Mouse (Mus musculus) midbrain, embryonic 13.5 days (tissue): Measurements from ENCODE around the gene Gm45717. TPM values are rescaled to one million over a fixed set of nuclear protein-coding genes. Genes with fewer than 3 reads are reported as not detected.

ENCODE experiments used
- ATAC-seq: fragments of 200-750 bp; cut with Nextera tagmentation; 2 replicates; pipeline ENCODE4 v1.8.0; 2017; ENCODE audit warnings: mild to moderate bottlenecking, moderate TSS enrichment, moderate library complexity
- H3K27ac ChIP-seq: fragments of 300-500 bp; sonication (generic); 2 replicates; pipeline ENCODE4 v1.5.1; 2015; ENCODE audit warnings: inconsistent platforms, mild to moderate bottlenecking, moderate library complexity
- H3K27me3 ChIP-seq: fragments of 300-500 bp; sonication (generic); 2 replicates; pipeline ENCODE4 v1.6.1; 2015; ENCODE audit warnings: mild to moderate bottlenecking, inconsistent platforms
- H3K36me3 ChIP-seq: fragments of 300-500 bp; sonication (generic); 2 replicates; pipeline ENCODE4 v1.6.1; 2015; ENCODE audit warnings: mild to moderate bottlenecking, inconsistent platforms
- H3K4me1 ChIP-seq: fragments of 300-500 bp; sonication (generic); replicated peaks from 2 replicates; pipeline ENCODE4 v1.6.1; 2015; ENCODE audit warnings: inconsistent platforms
- H3K4me2 ChIP-seq: fragments of 300-500 bp; sonication (generic); replicated peaks from 2 replicates; pipeline ENCODE4 v1.6.1; 2015; ENCODE audit warnings: moderate library complexity, mild to moderate bottlenecking, inconsistent platforms
- H3K4me3 ChIP-seq: fragments of 300-500 bp; sonication (generic); replicated peaks from 2 replicates; pipeline ENCODE4 v1.5.1; 2015; ENCODE audit warnings: mild to moderate bottlenecking, inconsistent platforms
- H3K9ac ChIP-seq: fragments of 300-500 bp; sonication (generic); replicated peaks from 2 replicates; pipeline ENCODE4 v1.6.1; 2015; ENCODE audit warnings: mild to moderate bottlenecking, inconsistent platforms
- H3K9me3 ChIP-seq: fragments of 300-500 bp; sonication (generic); 2 replicates; pipeline ENCODE4 v1.6.1; 2016; ENCODE audit warnings: mild to moderate bottlenecking, inconsistent platforms
- WGBS: fragments of 180-500 bp; shearing (Covaris S2); methylation state at CpG from one replicate; pipeline ENCODE4 v1.1.7; 2015; 5-methylcytosine and 5-hydroxymethylcytosine counted together
- polyA plus RNA-seq: library from polyadenylated mRNA; unstranded; fragments of >200 nt; fragmentation: Nextera tagmentation; extraction: Ambion mirVana; gene quantifications from 2 replicates; pipeline ENCODE4 v1.2.1, GENCODE M21; 2015

Gene Gm45717
- polyA plus RNA-seq, 1 experiment from 2014 or later, result not detected

DNA sequence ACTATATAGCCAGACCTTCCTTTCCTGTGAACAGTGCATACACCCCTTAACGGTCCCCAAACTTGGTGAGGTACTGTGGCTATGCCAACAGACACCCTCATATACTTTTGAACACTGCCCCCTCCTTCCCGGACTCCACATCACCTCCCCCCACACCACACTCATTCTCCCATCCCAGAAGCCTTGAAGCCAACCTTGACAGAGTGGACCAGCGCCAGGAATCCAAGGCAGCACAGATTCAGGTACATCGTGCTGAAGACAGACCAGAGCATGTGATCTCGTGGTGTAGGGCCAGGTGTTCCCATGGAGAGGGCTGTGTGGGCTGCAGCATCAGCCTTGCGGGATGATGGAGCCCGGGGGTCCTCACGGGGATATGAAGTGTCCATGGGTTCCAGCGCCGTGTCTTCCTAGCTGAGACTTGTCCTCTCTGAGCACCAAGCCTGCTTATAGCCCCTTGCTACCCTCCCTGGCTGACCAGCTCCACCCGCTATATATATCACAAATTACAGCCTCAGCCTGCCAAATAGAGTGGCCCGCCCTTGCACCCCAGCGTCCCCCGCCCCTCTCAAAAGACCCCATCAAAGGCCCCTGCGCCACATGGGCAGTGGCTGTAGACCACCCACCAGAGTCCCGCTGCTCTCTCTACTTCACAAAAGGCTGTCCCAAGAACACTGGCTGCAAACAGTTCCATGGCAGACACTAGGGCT lies 5.8 kb downstream of the Gm45717 start, which contains the start of gene Ifitm5:
TSS of gene Ifitm5 (minus strand) at position 468 of the 707 bp plus-strand sequence.
- Histone ChIP-seq H3K4me3 (no peak within 1 kb of the TSS), H3K36me3 (0 out of 2 replicates have a peak, but pooled peaks cover 5% of the 10 kb centered on the region), H3K4me1 (peaks cover 23% of the 10 kb centered on the region), H3K27ac (no peak within 1 kb of the TSS), H3K27me3 (no peaks in the 10 kb centered on the region), H3K4me2 (no peak within 1 kb of the TSS), H3K9ac (no peak within 1 kb of the TSS), H3K9me3 (no peaks in the 10 kb centered on the region)
- WGBS, result 78% methylated on average over 16 of the region's 16 CpGs
- ATAC-seq, result no peak

DNA sequence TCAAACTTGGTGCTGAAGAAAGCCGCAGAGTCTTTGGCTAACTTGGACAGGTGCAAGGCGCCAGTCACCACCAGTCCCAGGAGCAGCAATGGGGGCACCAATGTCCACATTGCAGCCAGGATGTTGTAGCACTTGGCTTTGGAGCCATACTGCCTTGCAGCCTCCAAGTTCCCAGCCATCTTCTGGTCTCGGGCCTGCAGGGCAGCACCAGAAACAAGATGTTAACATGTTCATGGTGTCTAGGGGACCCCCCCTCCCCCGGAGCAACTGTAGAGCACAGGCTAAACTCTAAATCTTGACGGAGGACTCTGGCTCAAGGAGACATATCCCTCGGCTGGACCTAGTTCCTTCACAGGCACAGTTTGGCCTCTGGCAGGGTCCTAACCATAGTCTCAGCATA lies 6.5 kb downstream of the Gm45717 start:
- H3K4me2 ChIP-seq, result no peak overlapping the region
- no peak overlapping the region for H3K27ac ChIP-seq
- H3K4me1 ChIP-seq, result peaks cover 16% of the 10 kb centered on the region
- WGBS, result 90% methylated on average over 6 of the region's 6 CpGs
- H3K4me3 ChIP-seq, result no peak overlapping the region
- 0 out of 2 replicates have a peak, but pooled peaks cover 5% of the 10 kb centered on the region for H3K36me3 ChIP-seq
- ATAC-seq, result no peak
- no peaks in the 10 kb centered on the region for H3K9me3 ChIP-seq
- H3K9ac ChIP-seq, result no peak overlapping the region
- H3K27me3 ChIP-seq, result no peaks in the 10 kb centered on the region

DNA sequence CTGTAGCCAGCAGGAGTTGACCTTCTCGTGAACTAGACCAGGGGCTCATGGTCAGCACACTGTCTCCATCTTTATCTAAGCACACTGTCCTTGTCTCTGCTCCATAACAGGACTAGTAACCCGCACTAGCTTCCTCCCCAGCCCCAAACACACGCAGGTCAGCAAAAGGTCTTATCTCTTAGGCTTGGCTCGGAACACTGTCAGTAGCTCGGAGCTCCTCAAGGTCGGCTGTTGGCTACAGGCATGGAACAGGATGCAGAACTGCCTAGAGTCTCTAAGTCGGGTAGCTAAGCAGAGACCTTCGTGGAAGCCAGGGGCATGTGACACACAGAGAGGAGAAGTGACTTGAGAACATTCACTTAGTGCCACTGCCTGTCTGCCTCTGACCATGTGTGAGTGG lies 7.6 kb downstream of the Gm45717 start:
- Histone ChIP-seq H3K27me3 (no peaks in the 10 kb centered on the region), H3K27ac (no peak overlapping the region), H3K36me3 (0 out of 2 replicates have a peak, but pooled peaks cover 5% of the 10 kb centered on the region), H3K9ac (no peak overlapping the region), H3K4me1 (peaks cover 14% of the 10 kb centered on the region), H3K4me3 (no peak overlapping the region), H3K4me2 (no peak overlapping the region), H3K9me3 (no peaks in the 10 kb centered on the region)
- no peak for ATAC-seq
- 90% methylated on average over 8 of the region's 8 CpGs for WGBS

DNA sequence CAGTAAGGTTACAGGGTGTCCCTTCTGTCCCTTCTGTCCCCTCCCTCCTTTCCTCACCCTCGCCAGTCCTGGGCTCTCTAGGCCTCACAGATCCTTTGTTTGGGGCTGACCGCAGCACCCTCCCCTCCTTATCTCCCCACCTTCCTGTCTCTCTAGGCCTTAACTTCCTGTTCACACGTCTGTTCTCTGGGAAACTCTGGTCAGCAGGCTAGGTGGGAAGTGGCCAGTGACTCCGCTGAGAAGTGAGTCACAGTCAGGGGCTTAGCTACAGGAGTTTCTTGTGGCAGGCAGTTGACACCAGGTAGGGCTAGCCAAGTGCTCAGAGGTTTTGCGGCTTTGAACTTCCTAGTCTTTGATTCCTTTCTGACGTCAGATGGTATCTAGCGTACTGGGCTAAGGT lies 8.8 kb downstream of the Gm45717 start:
- Histone ChIP-seq H3K27me3 (no peaks in the 10 kb centered on the region), H3K9me3 (no peaks in the 10 kb centered on the region), H3K9ac (no peak overlapping the region), H3K4me1 (peaks cover 19% of the 10 kb centered on the region), H3K27ac (no peak overlapping the region), H3K36me3 (0 out of 2 replicates have a peak, but pooled peaks cover 5% of the 10 kb centered on the region), H3K4me3 (no peak overlapping the region), H3K4me2 (no peak overlapping the region)
- no peak for ATAC-seq
- 75% methylated on average over 7 of the region's 7 CpGs for WGBS

DNA sequence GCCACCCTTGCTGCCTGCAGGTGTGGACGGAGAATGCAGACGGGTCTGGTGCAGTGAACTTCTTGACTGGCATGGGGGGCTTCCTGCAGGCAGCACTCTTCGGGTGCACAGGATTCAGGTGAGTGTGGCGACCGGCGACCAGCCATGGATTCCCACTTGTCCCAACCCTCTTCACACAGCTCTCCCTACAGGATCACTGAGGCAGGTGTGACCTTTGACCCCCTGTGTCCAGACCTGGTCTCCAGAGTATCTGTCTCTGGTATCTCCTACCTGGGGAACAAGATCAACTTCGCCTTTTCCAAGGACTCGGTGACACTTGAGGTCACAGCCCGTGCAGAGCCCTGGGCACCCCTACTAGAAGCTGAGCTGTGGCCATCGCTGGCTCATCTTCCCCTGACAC lies 9.4 kb downstream of the Gm45717 start:
- WGBS, result 87% methylated on average over 10 of the region's 10 CpGs

DNA sequence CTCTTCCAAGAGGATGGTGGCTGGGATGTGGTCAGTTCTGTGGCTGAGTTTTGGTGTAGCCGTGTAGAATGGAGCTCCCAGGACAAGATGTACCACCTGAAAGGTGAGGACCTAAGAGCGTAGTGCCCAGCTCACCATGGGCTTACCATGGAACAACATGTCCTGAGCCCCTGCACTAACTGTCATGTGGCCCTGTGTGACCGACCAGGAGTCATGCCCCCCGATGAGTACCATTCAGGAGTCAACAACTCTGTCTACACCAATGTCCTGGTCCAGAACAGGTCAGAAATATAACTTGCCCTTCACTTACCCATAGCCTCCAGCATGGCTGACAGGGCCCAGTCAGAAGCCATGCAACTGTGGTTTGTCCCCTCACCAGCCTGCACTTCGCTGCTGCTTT lies 10.5 kb downstream of the Gm45717 start:
- WGBS, result 95% methylated on average over 5 of the region's 5 CpGs
- H3K9ac ChIP-seq, result no peak overlapping the region
- H3K4me1 ChIP-seq, result peaks cover 16% of the 10 kb centered on the region
- H3K4me3 ChIP-seq, result no peak overlapping the region
- H3K4me2 ChIP-seq, result no peak overlapping the region
- no peaks in the 10 kb centered on the region for H3K9me3 ChIP-seq
- H3K27ac ChIP-seq, result no peak overlapping the region
- H3K27me3 ChIP-seq, result no peaks in the 10 kb centered on the region
- ATAC-seq, result no peak
- H3K36me3 ChIP-seq, result 0 out of 2 replicates have a peak, but pooled peaks cover 5% of the 10 kb centered on the region

More for the DNA sequence above, 9.4 kb downstream of the Gm45717 start:
- Histone ChIP-seq H3K9me3 (no peaks in the 10 kb centered on the region), H3K27me3 (no peaks in the 10 kb centered on the region), H3K4me2 (no peak overlapping the region), H3K4me1 (peaks cover 24% of the 10 kb centered on the region), H3K36me3 (0 out of 2 replicates have a peak, but pooled peaks cover 5% of the 10 kb centered on the region), H3K4me3 (no peak overlapping the region), H3K27ac (no peak overlapping the region), H3K9ac (no peak overlapping the region)
- no peak for ATAC-seq

DNA sequence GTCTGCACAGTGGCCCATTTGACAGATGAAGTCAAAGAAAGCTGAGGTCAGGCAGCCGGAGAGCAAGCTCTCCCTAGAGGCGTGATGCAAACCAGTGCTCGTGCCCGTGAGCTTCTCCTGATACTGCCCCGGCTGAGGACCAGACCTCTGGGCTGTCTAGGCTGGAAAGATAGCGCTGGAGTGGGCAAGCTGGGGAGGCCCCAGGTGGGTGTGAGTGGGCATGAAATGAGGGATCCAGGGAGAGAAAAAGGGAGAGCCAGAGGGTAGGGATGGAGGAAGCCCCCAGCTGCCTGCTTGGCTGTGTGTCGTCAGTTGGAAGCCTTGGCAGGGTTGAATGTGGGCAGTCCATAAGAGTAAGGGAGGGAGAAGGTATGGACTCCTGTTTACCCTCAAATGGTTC lies 11.5 kb downstream of the Gm45717 start:
- Histone ChIP-seq H3K4me3 (no peak overlapping the region), H3K27me3 (peaks cover 4% of the 10 kb centered on the region; the same call in 1 of the 2 replicates), H3K27ac (no peak overlapping the region), H3K9me3 (no peaks in the 10 kb centered on the region), H3K4me2 (no peak overlapping the region), H3K36me3 (0 out of 2 replicates have a peak, but pooled peaks cover 5% of the 10 kb centered on the region), H3K4me1 (peaks cover 14% of the 10 kb centered on the region), H3K9ac (no peak overlapping the region)
- ATAC-seq, result no peak
- WGBS, result 89% methylated on average over 7 of the region's 7 CpGs

DNA sequence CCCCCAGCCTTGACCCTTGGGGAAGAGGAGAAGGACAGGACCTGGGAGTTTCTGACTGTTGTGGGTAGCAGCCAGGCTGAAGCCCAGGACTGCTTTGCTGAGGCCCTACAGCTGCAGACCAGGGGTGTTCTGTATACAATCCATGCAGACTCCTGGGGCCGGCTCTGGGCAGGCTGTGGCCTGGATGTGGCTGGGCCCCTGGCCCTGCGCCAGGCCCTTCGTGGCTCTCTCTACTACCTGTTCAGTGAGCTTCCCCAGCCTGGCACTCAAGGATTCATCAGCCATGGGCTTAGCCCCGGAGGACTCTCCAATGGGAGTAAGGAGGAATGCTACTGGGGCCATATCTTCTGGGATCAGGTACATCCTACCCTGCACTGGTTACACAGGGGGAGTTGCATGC lies 12.4 kb downstream of the Gm45717 start:
- WGBS, result 91% methylated on average over 4 of the region's 4 CpGs
- ATAC-seq, result no peak
- H3K36me3 ChIP-seq, result 0 out of 2 replicates have a peak, but pooled peaks cover 1% of the 10 kb centered on the region
- peaks cover 4% of the 10 kb centered on the region; the same call in 1 of the 2 replicates for H3K27me3 ChIP-seq
- no peak overlapping the region for H3K4me2 ChIP-seq
- H3K9me3 ChIP-seq, result no peaks in the 10 kb centered on the region
- H3K27ac ChIP-seq, result no peak overlapping the region
- H3K4me3 ChIP-seq, result no peak overlapping the region
- peaks cover 14% of the 10 kb centered on the region for H3K4me1 ChIP-seq
- H3K9ac ChIP-seq, result no peak overlapping the region

DNA sequence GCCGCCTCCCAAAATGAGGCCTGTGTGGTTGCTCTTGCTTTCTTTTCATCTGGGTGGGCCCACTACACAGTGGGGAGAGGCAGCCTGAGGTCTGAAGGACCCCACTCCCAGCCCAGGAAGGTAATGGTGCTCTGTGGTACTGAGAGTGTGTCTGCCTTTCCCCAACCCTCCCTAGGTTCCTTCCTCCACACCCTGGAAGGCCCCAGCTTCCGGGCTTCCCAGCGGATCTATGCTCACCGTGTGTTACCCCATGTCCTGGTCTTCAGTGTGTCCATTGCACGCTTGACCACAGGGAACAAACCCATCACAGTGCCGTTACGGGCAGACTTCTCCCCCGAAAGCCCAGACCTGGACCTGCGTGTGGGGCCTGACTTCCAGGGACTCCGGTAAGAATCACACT lies 12.9 kb downstream of the Gm45717 start:
- Histone ChIP-seq H3K9me3 (no peaks in the 10 kb centered on the region), H3K27ac (no peak overlapping the region), H3K9ac (no peak overlapping the region), H3K4me3 (no peak overlapping the region), H3K36me3 (no peaks in the 10 kb centered on the region), H3K27me3 (peaks cover 4% of the 10 kb centered on the region; the same call in 1 of the 2 replicates), H3K4me2 (no peak overlapping the region), H3K4me1 (peaks cover 14% of the 10 kb centered on the region)
- whole genome bisulfite sequencing, result 93% methylated on average over 10 of the region's 10 CpGs
- ATAC-seq, result no peak

DNA sequence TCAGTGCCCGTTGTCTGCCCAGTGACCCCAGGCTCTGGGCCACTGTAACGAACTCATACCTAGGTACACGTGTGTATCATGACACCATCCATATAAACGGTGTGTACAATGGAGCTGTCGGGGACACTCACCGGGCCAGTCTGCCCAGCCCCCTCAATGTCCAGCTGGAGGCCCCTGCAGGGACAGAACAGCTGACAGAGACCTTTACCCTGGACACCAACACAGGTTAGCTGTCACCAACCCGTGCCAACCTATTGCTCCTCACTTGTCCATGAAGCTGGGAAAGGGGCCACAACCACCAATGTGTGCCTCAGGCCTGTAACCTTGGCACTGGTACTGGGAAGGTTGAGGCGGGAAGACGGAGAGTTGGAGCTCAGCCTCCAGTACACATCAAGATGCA lies 13.4 kb downstream of the Gm45717 start:
- H3K4me1 ChIP-seq, result peaks cover 14% of the 10 kb centered on the region
- H3K4me2 ChIP-seq, result peak overlapping the region; percentile 61
- no peaks in the 10 kb centered on the region for H3K36me3 ChIP-seq
- peaks cover 4% of the 10 kb centered on the region; the same call in 1 of the 2 replicates for H3K27me3 ChIP-seq
- no peak overlapping the region for H3K27ac ChIP-seq
- no peak for ATAC-seq
- 67% methylated on average over 9 of the region's 9 CpGs for WGBS
- peak overlapping the region; percentile 46 for H3K4me3 ChIP-seq
- peak overlapping the region; percentile 54; the same call in 1 of the 2 replicates for H3K9ac ChIP-seq
- H3K9me3 ChIP-seq, result no peaks in the 10 kb centered on the region

DNA sequence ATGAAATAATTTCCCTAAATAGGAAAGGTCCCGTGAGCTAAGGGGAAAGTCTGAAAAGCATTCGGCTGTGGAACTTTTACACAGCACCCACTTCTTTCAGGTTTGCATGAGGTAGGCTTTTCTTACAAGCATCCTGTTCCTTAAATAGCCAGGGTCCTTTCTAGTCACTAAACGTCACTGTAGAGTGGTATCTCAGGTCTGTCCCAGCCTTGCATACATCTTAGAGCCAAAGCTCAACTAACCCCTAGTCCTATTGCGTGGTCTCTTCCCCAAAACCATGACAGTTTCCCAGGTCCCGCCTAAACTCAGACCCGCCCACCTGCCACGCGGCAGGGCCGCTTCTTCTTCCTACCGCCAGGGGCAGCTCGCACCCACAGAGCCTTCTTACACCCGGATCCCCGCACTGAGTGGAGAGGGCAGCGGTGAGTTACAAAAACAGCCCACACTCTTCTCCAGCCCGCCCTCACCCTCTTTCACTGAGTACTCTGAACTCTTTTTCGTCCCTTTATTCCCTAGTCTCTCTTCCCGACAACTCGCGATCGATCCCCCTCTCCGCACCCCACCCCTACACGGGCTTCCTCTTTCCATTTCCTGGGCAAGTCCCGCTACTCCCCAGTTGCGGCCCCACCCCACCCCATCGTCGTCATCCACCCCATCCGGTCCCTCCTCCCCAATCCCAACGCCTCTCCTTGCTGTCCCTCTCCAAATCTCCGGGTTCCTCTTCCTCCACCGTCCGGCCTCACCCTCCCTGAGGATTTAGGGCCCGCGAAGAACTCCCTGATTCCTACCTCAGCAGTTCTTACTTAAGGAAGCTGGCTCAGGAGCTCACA lies 14.3 kb downstream of the Gm45717 start, which contains the start of gene Pgghg:
TSS of gene Pgghg (plus strand) at position 170 of the 830 bp plus-strand sequence.
- H3K9ac ChIP-seq, result peak within 1 kb of the TSS; percentile 54
- H3K27ac ChIP-seq, result peak within 1 kb of the TSS; percentile 19; the same call in 1 of the 2 replicates
- 4% methylated on average over 33 of the region's 33 CpGs for WGBS
- no peaks in the 10 kb centered on the region for H3K36me3 ChIP-seq
- H3K4me1 ChIP-seq, result peaks cover 14% of the 10 kb centered on the region
- peak within 1 kb of the TSS; percentile 61 for H3K4me2 ChIP-seq
- H3K9me3 ChIP-seq, result no peaks in the 10 kb centered on the region
- ATAC-seq, result peak; percentile 90
- peak within 1 kb of the TSS; percentile 46 for H3K4me3 ChIP-seq
- peaks cover 4% of the 10 kb centered on the region; the same call in 1 of the 2 replicates for H3K27me3 ChIP-seq
